Mouse (Mus musculus): ENCODE measurements around the gene Cdc37l1. TPM values are rescaled to one million over a fixed set of nuclear protein-coding genes. Genes with fewer than 3 reads are reported as not detected.

Cdc37l1 gene
- polyA plus RNA-seq (2016; fragmentation: Nextera tagmentation; extraction: Ambion mirVana): 59.2 and 60.5 TPM in 2 replicates

DNA sequence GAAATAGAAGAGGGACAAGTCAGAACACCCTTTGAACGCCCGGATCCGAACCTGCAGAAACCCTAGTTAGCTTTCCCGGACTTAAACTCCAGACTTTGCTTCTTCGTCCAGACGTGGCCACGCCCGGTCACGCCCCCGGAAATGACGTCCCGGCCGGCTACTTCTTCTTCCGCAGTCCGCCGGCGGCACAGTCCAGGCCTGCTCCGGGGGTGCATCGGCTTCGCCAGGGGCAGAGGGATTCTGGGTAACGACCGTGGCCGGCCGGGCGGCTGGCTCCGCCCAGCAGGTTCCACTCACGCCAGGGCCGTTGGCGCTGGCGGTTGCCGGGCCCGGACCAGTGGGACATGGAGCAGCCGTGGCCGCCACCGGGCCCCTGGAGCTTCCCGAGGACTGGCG lies at the start of gene Cdc37l1:
Gene Cdc37l1 (plus strand): TSS at position 159 of the 396 bp plus-strand sequence.
- Histone ChIP-seq H3K36me3 (peaks cover 13% of the 10 kb centered on the region), H3K4me1 (peaks cover 8% of the 10 kb centered on the region), H3K4me2 (replicated peaks) (peak within 1 kb of the TSS; percentile 67), H3K9me3 (no peaks in the 10 kb centered on the region), H3K27ac (replicated peaks) (peak within 1 kb of the TSS; percentile 82), H3K4me3 (peak within 1 kb of the TSS; percentile 86), H3K27me3 (peaks cover 4% of the 10 kb centered on the region; the same call in 1 of the 2 replicates), H3K9ac (replicated peaks) (peak within 1 kb of the TSS; percentile 92)
- under 1% methylated on average over 37 of the region's 37 CpGs for WGBS
- peak; percentile 99 for ATAC-seq (ENCODE audit: low FRiP score, low read depth)

DNA sequence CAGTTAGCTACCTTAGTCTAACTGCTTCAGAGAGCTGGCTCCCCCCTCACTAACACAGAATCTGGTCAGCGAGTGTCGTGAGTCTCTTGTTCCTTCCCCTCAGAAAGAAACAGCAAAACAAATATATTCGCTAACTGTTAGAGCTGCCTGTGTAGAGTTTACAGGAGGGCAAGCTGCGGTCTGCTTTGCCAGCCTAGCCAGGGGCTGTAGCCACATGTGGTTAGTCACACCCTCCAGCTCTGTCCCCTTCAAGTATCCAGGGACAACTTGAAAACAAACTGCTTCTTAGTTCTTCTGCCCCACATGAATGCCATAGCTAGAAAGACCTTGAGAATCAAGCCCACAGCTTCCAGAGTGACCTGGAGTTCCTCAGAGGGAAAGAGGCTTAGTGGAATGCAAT lies 48.9 kb upstream of the Cdc37l1 start:
- no peak for ATAC-seq (ENCODE audit: low FRiP score, low read depth)
- Histone ChIP-seq H3K4me2 (replicated peaks) (no peak overlapping the region), H3K27ac (replicated peaks) (no peak overlapping the region), H3K9me3 (no peaks in the 10 kb centered on the region), H3K4me1 (no peaks in the 10 kb centered on the region), H3K4me3 (no peak overlapping the region), H3K27me3 (no peaks in the 10 kb centered on the region), H3K36me3 (no peaks in the 10 kb centered on the region), H3K9ac (replicated peaks) (no peak overlapping the region)
- WGBS: 73% methylated on average over 4 of the region's 4 CpGs

DNA sequence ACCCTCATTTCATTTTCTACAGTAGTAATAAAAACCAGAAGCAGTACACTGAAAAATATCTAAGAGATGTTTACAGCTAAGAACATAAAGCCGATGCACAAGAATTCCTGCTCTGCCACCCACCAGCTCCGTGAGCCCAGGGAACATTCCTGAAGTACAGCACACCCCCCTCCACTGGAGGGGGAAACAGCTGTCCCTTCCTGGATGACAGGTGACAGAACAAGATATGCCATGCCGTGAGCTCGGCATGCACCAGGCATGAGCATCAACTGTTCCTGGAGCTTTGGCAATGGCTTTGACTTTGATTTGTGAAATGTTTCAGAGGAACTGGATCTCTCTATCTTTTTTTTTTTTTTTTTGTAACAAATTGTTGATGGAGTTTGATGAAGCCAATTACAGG lies 43.4 kb upstream of the Cdc37l1 start:
- Histone ChIP-seq H3K4me3 (no peak overlapping the region), H3K36me3 (no peaks in the 10 kb centered on the region), H3K27ac (replicated peaks) (no peak overlapping the region), H3K9ac (replicated peaks) (no peak overlapping the region), H3K27me3 (no peaks in the 10 kb centered on the region), H3K4me2 (replicated peaks) (no peak overlapping the region), H3K9me3 (no peaks in the 10 kb centered on the region), H3K4me1 (no peaks in the 10 kb centered on the region)
- 76% methylated on average over 4 of the region's 4 CpGs for WGBS
- ATAC-seq (ENCODE audit: low FRiP score, low read depth): no peak

DNA sequence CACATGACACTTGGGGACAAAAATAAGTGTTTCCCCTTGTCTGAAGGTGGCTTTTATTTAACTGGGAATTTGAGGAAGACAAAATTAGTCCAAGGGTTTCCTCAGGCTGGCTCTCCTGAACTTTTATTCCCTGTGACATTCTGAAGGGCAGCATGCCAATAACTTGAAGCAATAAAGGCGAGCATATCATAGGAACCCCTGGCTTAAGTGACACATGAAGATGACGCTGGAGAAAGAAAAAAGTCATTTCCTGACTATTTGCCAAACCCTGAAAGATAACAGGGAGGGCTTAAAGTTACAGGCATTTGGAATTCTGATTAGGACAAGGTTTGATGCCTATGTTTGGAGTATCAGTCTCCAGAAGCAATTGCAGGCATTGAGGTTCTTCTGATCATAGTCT lies 42.8 kb upstream of the Cdc37l1 start:
- H3K4me3 ChIP-seq: no peak overlapping the region
- H3K9ac ChIP-seq (replicated peaks): no peak overlapping the region
- H3K4me2 ChIP-seq (replicated peaks): no peak overlapping the region
- H3K9me3 ChIP-seq: no peaks in the 10 kb centered on the region
- H3K27me3 ChIP-seq: no peaks in the 10 kb centered on the region
- ATAC-seq (ENCODE audit: low FRiP score, low read depth): no peak
- no peaks in the 10 kb centered on the region for H3K36me3 ChIP-seq
- 68% methylated on average over 2 of the region's 2 CpGs for whole genome bisulfite sequencing
- H3K4me1 ChIP-seq: no peaks in the 10 kb centered on the region
- H3K27ac ChIP-seq (replicated peaks): no peak overlapping the region

DNA sequence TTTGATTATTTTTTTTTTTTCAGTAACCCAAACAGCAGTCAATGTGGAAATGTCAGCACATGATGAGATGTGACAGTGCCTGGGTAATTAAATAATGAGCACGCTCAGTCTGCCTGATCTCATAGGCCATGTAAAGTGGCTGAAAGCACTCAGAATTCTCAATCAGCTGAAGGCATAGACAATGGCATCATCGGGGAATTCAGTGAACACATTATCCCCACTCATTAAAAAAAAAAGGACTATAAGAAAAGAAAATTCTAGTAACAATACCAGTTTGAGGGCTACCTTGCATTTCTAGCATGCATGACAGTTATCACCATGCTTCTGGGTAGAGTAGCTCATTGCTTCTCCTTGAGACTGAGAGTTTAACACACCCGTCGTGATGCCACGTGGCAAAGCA lies 38.9 kb upstream of the Cdc37l1 start:
- Histone ChIP-seq H3K27ac (replicated peaks) (no peak overlapping the region), H3K4me3 (no peak overlapping the region), H3K27me3 (no peaks in the 10 kb centered on the region), H3K9ac (replicated peaks) (no peak overlapping the region), H3K4me2 (replicated peaks) (no peak overlapping the region), H3K36me3 (no peaks in the 10 kb centered on the region), H3K9me3 (no peaks in the 10 kb centered on the region), H3K4me1 (no peaks in the 10 kb centered on the region)
- 70% methylated on average over 5 of the region's 5 CpGs for WGBS
- no peak for ATAC-seq (ENCODE audit: low FRiP score, low read depth)

DNA sequence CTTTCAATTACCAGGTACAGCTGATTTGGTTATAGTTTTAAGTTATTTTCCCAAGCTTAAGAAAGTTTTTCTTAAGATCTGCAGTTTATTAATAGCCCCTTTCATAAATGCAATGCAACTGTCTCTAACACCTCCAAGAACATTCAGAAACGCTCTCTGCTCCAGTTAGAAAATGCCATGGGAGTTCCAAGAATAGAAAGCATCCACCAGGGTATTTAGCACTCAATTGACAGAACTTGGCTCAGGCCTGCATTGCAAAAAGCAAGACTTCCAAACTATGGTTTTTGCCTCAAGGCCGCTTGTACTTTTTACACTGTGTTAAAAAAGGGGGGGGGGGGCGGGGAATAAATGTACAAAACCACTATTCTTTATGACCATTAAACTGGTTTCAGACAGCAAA lies 27.0 kb upstream of the Cdc37l1 start:
- no peak for ATAC-seq (ENCODE audit: low FRiP score, low read depth)
- H3K27me3 ChIP-seq: peaks cover 4% of the 10 kb centered on the region
- no peak overlapping the region for H3K27ac ChIP-seq (replicated peaks)
- peak overlapping the region; percentile 89; the same call in 1 of the 2 replicates for H3K4me3 ChIP-seq
- H3K4me1 ChIP-seq: peaks cover 18% of the 10 kb centered on the region
- no peaks in the 10 kb centered on the region for H3K36me3 ChIP-seq
- H3K9ac ChIP-seq (replicated peaks): no peak overlapping the region
- H3K4me2 ChIP-seq (replicated peaks): peak overlapping the region; percentile 88
- WGBS: 46% methylated on average over 3 of the region's 3 CpGs
- H3K9me3 ChIP-seq: no peaks in the 10 kb centered on the region

DNA sequence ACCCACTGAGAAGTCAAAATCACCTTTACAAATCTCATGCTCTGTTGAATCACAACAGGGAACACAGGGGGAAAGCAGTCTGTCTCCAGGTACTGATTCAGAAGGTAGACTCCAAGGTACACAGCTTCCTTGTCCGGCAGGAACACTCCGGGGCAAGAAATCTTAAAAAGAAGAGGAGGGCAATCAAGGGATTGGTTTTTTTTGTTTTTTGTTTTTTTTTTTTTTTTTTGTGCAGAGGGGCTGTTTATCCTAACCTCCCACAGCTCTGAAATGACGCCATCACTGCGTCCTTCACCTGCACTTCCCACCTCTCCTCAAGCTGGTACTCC lies 26.7 kb upstream of the Cdc37l1 start:
- Histone ChIP-seq H3K9me3 (no peaks in the 10 kb centered on the region), H3K4me2 (replicated peaks) (peak overlapping the region; percentile 88), H3K27me3 (peaks cover 4% of the 10 kb centered on the region), H3K4me1 (peaks cover 18% of the 10 kb centered on the region), H3K27ac (replicated peaks) (no peak overlapping the region), H3K9ac (replicated peaks) (peak overlapping the region; percentile 90), H3K36me3 (no peaks in the 10 kb centered on the region), H3K4me3 (peak overlapping the region; percentile 89)
- WGBS: 5% methylated on average over 4 of the region's 4 CpGs
- no peak for ATAC-seq (ENCODE audit: low FRiP score, low read depth)

DNA sequence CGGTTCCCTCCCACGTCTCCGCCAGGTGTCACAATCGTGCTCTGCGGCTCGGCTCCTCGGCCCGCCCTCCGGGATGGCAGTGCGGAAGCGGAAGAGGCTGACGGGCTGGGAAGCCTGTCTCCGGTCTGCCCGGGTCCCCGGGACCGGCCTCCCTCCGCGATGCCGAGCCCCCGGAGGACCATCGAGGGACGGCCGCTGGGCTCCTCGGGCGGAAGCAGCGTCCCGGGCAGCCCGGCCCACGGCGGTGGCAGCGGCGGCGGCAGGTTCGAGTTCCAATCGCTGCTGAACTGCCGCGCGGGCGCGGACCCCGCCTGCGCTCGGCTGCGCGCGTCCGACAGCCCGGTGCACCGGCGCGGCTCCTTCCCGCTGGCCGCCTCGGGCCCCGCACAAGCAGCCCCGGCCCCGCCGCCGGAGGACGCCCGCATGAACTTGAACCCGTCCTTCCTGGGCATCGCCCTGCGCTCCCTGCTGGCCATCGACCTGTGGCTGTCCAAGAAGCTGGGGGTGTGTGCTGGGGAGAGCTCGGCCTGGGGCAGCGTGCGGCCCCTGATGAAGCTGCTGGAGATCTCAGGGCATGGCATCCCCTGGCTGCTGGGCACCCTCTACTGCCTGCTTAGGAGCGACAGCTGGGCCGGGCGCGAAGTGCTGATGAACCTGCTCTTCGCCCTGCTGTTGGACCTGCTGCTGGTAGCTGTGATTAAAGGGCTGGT lies 26.2 kb upstream of the Cdc37l1 start, which contains the start of gene Plpp6:
Gene Plpp6 (plus strand): TSS at position 112 of the 710 bp plus-strand sequence.
- no peaks in the 10 kb centered on the region for H3K9me3 ChIP-seq
- H3K27ac ChIP-seq (replicated peaks): peak within 1 kb of the TSS; percentile 76
- peak; percentile 81 for ATAC-seq (ENCODE audit: low FRiP score, low read depth)
- H3K27me3 ChIP-seq: peaks cover 4% of the 10 kb centered on the region
- H3K9ac ChIP-seq (replicated peaks): peak within 1 kb of the TSS; percentile 90
- H3K4me1 ChIP-seq: peaks cover 18% of the 10 kb centered on the region
- H3K4me2 ChIP-seq (replicated peaks): peak within 1 kb of the TSS; percentile 88
- no peaks in the 10 kb centered on the region for H3K36me3 ChIP-seq
- under 1% methylated on average over 68 of the region's 73 CpGs for WGBS
- peak within 1 kb of the TSS; percentile 89 for H3K4me3 ChIP-seq

DNA sequence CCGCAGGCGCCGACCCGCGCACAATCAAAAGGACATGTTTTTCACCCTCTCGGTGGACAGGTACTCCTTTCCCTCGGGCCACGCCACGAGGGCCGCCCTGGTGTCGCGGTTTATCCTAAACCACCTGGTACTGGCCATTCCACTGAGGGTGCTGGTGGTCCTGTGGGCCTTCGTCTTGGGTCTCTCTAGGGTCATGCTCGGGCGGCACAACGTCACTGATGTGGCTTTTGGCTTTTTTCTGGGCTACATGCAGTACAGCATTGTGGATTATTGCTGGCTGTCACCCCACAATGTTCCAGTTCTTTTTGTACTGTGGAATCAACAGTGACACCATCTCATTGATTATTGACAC lies 25.6 kb upstream of the Cdc37l1 start:
- no peak; the same call in 1 of the 2 replicates for ATAC-seq (ENCODE audit: low FRiP score, low read depth)
- Histone ChIP-seq H3K4me3 (peak overlapping the region; percentile 89), H3K9me3 (no peaks in the 10 kb centered on the region), H3K27me3 (peaks cover 8% of the 10 kb centered on the region), H3K4me1 (peaks cover 18% of the 10 kb centered on the region), H3K27ac (replicated peaks) (peak overlapping the region; percentile 76), H3K9ac (replicated peaks) (peak overlapping the region; percentile 90), H3K36me3 (no peaks in the 10 kb centered on the region), H3K4me2 (replicated peaks) (peak overlapping the region; percentile 88)
- WGBS: 4% methylated on average over 16 of the region's 16 CpGs

DNA sequence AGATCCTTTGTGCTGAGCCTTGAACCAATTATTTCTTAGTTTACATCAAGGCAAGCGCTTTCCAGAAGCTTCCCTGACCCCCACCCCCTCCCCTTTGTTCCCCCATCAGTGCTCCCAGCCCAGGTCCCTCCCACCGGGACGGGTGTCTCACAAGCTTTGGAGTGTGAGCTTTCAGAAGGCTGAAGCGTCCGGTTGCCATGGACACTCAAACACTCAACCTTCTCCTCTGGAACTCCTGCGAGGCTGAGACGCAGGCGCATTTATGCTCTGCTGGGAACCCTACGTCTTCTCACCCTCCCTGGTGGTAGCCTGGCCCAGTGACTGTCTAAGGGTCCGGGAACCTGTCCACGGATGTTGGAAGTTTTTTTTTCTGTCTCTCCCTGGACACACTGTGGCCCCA lies 22.5 kb upstream of the Cdc37l1 start, which contains the start of gene 4430402I18Rik:
Gene 4430402I18Rik (minus strand): TSS at position 149 of the 400 bp plus-strand sequence.
- Histone ChIP-seq H3K27ac (replicated peaks) (no peak within 1 kb of the TSS), H3K4me1 (peaks cover 18% of the 10 kb centered on the region), H3K27me3 (peaks cover 8% of the 10 kb centered on the region), H3K36me3 (no peaks in the 10 kb centered on the region), H3K4me3 (no peak within 1 kb of the TSS), H3K9me3 (no peaks in the 10 kb centered on the region), H3K9ac (replicated peaks) (no peak within 1 kb of the TSS), H3K4me2 (replicated peaks) (peak within 1 kb of the TSS; percentile 34)
- ATAC-seq (ENCODE audit: low FRiP score, low read depth): peak; percentile 50
- WGBS: 4% methylated on average over 11 of the region's 11 CpGs

DNA sequence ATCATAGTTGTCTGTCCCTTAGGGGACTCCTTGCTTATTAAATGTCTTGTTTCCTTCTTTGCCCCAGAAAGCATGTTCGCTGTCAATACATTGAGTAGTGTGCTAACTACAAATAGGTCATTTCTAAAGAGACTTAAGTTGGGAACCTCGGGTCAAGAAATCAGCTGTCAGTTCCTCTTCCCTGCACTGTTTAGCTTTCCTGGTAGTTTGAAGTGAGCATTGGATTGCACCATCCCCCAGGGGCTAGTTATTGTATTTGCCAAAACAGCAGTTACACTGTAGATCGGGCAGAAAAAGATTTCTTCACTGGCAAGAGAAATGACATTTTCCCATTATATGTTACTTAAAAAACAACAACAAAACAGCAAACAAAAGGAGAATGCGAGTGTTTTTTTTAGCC lies 22.0 kb upstream of the Cdc37l1 start:
- Histone ChIP-seq H3K27ac (replicated peaks) (no peak overlapping the region), H3K9ac (replicated peaks) (no peak overlapping the region), H3K4me3 (no peak overlapping the region), H3K36me3 (no peaks in the 10 kb centered on the region), H3K4me1 (peaks cover 18% of the 10 kb centered on the region), H3K27me3 (peaks cover 8% of the 10 kb centered on the region), H3K9me3 (no peaks in the 10 kb centered on the region), H3K4me2 (replicated peaks) (no peak overlapping the region)
- 73% methylated on average over 4 of the region's 4 CpGs for WGBS
- no peak for ATAC-seq (ENCODE audit: low FRiP score, low read depth)

DNA sequence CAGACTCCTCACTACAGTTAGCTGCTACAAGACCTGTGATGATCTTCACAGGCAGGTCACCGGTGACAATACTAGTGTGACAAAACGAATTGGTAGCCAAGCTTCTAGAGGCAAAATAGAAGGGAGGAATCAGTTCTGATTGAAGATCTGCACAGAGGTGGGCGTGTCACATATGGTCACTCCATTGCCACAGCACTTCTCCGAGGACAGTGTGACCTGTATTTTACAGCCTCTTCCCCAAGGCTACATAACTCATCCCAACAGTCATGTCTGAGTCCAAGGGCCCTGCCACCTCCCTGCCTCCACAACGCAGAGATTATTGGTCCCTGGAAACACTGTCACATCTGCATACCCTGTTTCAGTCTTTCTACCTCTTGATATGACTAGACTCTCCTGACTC lies 20.9 kb upstream of the Cdc37l1 start:
- Histone ChIP-seq H3K4me3 (no peak overlapping the region), H3K4me1 (peaks cover 18% of the 10 kb centered on the region), H3K4me2 (replicated peaks) (no peak overlapping the region), H3K36me3 (no peaks in the 10 kb centered on the region), H3K27ac (replicated peaks) (no peak overlapping the region), H3K9ac (replicated peaks) (no peak overlapping the region), H3K9me3 (no peaks in the 10 kb centered on the region), H3K27me3 (peaks cover 8% of the 10 kb centered on the region)
- ATAC-seq (ENCODE audit: low FRiP score, low read depth): no peak
- 84% methylated on average over 5 of the region's 5 CpGs for WGBS

DNA sequence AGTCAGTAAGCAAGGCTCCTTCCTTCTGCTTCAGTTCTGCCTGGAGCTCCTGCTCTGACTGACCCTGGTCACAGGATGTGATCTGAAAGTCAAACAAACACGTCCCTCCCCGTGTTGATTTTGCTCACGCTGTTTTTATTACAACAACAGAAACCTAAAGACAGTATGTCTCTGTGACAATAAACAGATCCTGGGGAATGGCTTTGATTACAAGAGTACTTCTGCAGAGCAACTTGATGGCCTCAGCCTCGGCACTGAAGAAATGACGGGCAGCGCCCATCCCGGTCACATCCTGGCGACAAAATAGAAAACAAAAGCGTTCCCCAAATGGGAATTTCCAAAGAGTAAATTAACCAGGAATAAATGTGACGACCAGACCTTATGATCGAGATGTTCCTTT lies 19.9 kb upstream of the Cdc37l1 start:
- no peak for ATAC-seq (ENCODE audit: low FRiP score, low read depth)
- no peak overlapping the region for H3K4me3 ChIP-seq
- H3K9me3 ChIP-seq: 0 out of 2 replicates have a peak, but pooled peaks cover 2% of the 10 kb centered on the region
- WGBS: 76% methylated on average over 11 of the region's 11 CpGs
- H3K4me1 ChIP-seq: peaks cover 17% of the 10 kb centered on the region
- peaks cover 17% of the 10 kb centered on the region for H3K27me3 ChIP-seq
- H3K36me3 ChIP-seq: no peaks in the 10 kb centered on the region
- H3K4me2 ChIP-seq (replicated peaks): no peak overlapping the region
- no peak overlapping the region for H3K9ac ChIP-seq (replicated peaks)
- H3K27ac ChIP-seq (replicated peaks): no peak overlapping the region
